Mouse (Mus musculus) small intestine, adult 2 months (tissue): Measurements from ENCODE around the gene Rasgef1b.

Experiments
- CTCF ChIP-seq: fragments of 200-500 bp; IDR thresholded peaks from 2 replicates; pipeline ENCODE4 v1.5.1; 2012; ENCODE audit warnings: low read depth, mild to moderate bottlenecking, control low read depth, inconsistent platforms, low read length, moderate library complexity, mixed read lengths; ENCODE audit not compliant: insufficient replicate concordance, insufficient read length; ENCODE audit errors: extremely low read depth
- POLR2A ChIP-seq: fragments of 200-500 bp; IDR thresholded peaks from 2 replicates; pipeline ENCODE4 v1.6.1; 2012; ENCODE audit warnings: low read depth, mild to moderate bottlenecking, control low read depth, inconsistent platforms, low read length, moderate library complexity

DNA sequence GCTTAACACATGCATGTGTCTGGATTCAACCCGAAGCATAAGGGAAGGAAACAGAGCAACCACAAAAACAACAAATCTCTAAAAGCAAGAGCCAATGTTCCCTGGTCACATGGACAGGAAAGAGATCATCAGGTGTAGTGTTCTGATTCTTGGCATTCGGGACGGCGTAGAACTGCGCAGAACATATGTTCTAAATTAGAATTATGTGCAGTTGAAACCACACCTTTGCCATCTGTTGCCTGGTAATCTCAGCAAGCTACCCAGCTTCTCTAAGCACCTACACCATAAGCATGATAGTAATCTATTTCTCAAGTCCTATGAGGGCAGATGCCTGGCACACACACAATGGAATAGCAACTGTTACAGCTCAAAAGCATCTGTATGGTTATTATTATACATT, 27.1 kb downstream of the Rasgef1b start:
- TF ChIP-seq CTCF, result no peak
- TF ChIP-seq POLR2A, result no peak
